Mouse (Mus musculus): ENCODE measurements around the gene Casp9.

The Casp9 gene

DNA sequence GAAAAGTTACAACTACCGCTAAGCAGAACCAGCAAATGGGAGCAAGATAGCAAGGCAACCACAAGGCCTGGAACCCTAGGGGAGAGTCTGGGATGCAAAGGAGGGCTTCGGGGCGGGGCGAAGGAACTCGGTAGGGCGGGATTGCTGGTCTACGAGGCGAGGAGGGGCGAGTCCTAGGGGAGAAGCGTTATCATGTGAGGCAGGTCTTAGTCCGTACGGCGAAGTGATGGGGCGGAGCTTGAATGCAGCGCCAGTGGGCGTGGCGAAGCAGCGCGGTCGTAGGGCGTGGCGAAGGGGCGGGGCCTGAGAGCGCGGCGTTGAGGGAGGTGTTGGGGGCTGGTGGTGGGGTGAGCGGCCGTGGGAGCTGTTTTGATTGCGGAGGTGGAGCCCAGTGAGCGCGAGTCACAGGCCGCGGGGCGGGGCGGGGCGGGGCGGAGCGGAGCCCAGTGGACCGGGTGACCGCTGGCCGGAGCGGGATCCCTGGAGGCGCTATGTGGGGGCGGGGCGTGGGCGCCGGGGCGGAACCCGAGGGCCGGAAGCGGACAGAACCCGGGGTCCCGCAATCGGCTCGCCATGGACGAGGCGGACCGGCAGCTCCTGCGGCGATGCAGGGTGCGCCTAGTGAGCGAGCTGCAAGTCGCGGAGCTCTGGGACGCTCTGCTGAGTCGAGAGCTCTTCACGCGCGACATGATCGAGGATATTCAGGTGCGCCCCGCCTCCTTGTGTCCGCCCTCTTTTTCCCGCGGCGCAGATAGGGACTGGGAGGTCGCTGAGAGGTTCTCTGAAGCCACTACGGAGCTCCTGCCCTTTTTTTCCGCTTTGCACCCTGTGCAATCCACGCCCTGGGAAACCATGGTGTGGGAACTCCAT is at the start of gene Casp9:
Gene Casp9, plus strand, starts transcription at position 331 of the 870 bp plus-strand sequence.
- WGBS, result under 1% methylated on average over 80 of the region's 80 CpGs

DNA sequence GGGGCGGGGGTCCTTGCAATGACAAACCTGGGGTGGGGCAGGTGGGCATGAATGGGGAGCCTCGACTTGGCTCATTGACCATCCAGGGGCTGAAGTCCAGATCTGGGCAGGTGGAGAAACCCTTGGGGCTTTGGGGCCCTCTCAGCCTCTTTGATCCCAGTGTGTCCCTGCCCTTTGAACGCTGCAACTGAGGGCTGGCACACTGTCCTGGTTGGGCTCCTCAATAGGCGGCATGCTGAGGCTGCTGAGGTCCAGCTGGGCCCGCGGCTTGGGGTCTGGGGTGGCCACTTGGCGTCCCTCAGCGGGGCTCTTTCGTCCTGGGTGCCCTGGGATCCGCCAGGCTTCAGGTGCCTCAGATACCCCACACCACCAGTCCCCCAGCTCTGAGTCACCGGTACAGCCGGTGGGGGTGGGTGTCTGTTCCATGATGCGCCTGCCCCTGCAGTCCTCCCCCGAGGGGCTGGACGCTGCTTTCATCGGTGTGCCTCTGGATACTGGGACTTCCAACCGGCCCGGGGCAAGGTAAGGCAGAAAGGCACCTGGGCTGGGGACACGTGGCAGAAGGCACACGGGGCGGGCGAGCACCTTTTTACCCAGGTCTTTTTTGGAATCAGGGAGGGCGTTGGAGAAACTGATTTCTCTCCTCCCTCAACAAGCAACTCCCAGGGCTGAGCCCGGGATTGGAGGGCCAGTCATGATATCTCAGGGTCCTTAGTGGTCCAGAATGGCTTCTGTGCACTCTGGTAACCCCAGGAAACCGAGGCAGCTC is 46.6 kb upstream of the Casp9 start, which contains the start of gene Agmat:
Gene Agmat, plus strand, starts transcription at position 95 of the 769 bp plus-strand sequence.
- WGBS, result 31% methylated on average over 25 of the region's 25 CpGs

DNA sequence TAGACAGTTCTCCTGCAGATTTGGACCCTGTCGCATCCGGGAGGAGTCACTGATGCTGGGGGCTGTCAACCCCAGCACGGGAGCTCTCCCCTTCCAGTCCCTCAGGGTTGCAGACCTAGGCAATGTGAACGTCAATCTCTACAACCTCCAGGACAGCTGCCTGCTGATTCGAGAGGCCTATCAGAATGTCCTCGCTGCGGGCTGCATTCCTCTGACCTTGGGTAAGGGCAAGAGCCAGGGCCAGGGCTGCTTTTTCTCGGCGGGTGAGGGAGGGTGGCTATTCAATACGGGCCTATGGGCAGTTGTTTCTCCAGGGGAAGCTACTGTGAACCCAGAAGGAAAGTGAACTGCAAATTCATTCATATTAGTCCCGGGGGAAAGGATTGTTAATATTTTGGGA is 43.9 kb upstream of the Casp9 start:
- WGBS, result 74% methylated on average over 11 of the region's 11 CpGs

DNA sequence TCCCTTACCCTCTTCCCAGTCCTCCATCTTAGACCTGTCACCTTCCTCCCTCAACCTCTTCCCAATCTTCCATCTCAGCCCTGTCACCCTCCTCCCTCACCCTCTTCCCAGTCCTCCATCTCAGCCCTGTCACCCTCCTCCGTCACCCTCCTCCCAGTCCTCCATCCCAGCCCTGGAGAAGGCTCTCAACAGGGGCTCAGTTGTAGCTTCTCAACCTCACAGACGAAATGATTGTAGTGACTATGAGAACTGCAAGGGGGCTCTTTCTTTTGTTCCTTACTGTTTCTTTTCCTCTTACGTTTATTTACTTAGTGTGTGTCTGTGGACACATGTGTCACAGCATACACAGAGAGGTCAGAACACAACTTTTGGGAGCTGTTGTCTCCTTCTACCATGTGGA is 42.6 kb upstream of the Casp9 start:
- WGBS, result 75% methylated on average over 3 of the region's 3 CpGs

DNA sequence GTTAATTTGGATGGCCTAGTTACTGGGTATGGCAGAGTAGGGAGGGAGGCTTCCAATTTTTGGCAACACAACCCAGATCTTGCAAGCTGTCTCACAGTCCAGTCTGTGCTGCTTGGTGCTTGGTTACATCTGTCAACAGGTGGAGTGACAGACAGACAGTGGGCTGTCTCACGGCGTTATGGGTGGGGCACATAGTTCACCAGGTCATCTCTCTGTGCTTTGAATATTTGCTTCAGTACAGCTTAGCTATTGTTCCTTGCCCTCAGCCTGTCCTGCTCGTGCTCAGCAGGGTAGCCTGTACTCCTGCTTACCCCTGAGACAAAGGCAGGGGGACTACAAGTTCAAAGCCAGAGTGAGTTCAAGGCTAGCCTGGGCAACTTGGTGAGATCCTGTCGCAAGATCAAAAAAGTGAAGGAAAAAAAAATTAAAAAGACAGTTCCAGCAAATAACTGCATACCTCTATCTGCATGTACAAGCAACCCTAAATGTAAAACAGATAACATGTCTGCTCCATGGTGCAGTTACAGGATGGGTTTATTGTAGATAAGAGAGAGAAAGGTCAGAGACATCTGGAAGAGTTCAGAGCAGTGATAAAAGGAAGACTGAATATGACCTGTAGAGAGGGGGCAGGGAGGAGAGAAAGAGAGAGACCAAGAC is 41.9 kb upstream of the Casp9 start:
- 62% methylated on average over 4 of the region's 4 CpGs for WGBS

DNA sequence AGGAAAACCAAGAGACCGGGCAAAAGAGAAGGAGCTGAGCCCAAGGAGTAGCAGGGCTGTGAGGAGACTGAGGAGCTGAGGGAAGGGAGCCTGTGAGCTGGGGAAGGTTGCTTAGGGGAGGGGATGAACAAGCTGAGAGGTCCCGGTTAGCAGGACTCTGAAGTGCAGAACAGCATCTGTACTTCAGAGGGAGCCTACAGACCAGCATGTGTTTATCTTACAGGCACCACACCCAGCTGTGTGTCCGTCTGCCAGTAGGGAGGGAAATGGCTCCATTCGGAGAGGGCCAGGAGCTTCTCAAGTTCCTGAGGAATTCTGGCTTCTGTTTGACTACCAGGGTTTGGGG is 41.4 kb upstream of the Casp9 start:
- WGBS, result 32% methylated on average over 4 of the region's 4 CpGs

DNA sequence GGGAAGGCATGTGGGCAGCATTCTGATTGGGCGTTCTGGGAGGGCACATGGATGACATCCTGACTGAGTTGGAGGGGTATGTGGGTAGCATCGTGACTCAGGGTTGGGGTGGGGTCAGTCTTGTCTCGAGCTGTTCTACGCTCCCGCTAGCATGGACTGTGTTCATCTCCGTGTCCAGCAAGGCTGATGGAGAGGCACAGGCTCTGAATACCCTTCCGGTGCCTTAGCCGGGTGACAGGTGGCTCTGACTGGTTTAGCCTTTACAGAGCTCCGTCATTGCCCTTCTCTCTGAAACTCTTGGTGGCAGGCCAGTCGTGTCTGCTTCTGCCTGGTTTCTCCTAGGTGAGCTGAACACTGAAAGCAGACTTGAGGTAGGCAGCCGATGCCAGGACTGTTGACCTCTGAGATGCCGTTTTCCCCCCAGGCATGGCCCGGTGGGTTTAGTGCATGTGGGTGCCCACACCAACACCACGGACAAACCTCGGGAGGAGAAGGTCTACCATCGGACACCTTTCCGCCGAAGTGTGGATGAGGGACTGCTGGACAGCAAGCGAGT is 38.0 kb upstream of the Casp9 start:
- 90% methylated on average over 19 of the region's 19 CpGs for WGBS

DNA sequence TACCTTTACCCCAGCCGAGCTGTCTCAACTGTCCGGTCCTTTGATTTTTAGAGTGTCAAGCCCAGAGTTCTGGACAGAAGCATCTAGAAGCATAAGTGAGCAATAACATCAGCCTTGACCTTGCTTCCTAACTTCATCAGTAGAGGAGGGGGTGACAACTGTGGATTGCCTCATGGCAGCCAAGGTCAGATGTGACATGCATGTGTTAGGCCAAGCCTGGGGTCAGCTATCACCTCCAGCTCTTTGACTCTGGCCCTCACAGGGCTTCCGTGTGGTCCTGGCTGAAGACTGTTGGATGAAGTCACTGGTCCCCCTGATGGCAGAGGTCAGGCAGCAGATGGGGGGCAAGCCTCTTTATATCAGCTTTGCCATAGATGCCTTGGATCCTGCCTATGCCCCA is 36.3 kb upstream of the Casp9 start:
- WGBS, result 92% methylated on average over 3 of the region's 3 CpGs

DNA sequence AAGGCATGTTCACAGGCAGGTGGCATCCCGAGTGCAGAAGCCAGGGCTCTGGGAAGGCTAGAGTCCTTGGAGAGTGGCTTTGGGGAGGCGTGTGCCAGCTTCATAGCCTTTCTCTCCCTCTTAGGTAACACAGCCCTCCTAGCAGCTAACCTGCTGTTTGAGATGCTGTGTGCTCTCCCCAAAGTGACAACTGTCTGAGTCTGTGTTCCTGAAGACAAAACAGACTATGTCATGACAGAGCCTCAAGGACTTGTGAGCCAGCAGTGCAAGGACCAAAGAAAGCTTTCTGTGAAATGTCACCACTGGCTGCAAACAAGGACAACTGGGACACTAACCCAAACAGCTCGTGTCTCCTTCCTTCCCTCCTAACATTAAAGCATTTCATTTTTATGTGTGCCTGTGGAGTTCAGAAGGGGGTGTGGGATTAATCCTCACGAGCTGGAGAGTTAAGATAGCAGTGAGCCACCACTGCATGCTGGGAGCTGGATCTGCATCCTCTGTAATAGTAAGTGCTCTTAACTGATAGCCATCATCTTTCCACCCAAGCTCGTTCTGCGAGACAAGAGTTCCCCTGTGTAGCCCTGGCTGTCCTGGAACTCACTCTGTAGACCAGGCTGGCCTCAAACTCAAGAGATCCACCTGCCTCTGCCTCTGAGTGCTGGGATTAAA is 34.4 kb upstream of the Casp9 start:
- WGBS, result 65% methylated on average over 6 of the region's 6 CpGs

DNA sequence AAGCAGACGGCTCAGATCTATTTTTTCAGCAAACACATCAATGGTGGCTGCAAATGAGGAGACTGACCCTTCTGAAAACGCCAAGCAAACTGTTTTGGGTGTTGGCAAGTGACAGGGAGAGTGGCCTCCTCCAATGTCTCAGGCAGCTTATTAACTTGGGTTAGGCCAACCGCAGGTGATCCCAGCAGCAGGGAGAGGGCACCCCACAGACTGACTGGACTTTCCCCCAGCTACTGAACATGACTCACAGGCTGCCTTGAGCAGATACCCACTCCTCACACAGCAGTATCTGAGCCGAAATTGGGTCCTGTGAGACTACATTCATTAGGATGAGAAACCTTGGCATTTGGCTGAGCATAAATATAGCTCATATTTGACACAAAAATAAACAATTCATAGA is 32.5 kb upstream of the Casp9 start:
- 87% methylated on average over 4 of the region's 4 CpGs for WGBS

DNA sequence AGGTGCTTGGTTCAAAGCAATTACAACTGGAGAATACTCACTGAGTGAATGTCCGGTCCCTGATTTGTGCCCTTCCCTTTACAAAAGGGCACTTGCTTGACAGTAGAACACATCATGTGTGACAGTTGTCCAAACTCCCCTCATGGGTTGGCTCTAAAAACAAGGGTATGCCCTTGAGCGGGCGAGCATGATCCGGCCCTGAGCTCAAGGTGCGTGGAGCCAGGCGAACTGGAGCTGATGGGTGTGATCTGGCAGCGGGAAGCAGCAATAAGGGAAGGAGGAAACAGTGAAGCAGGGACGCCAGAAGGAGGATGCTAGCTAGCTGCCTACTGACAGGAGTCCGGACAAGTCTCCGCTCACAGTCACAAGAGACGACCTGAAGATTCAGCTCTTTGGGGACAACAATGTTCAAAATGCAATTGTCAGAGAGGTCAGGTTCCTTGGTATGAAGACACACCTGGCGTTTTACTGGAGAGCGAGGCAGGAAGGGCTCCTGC is 31.3 kb upstream of the Casp9 start:
- WGBS, result 96% methylated on average over 13 of the region's 13 CpGs

DNA sequence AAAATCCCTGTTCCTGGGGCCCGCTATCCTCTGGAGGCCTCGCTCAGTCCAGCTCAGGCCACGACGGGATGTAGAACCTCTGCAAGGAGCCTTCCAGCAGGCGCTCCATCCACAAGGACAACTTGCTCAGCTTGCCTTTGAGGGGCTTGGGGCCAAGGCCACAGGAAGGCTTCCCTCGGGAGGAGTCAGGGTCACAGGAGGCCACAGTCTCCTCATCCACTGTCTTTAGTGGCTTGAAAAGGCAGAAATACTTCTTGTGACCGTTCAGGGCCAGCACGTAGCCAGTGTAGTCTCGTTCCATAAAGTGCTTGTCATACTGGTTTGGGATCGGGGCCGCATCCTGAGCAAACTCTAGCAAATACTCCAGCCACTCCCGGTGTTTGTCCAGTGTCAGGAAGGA is 29.9 kb upstream of the Casp9 start:
- 94% methylated on average over 12 of the region's 12 CpGs for WGBS

DNA sequence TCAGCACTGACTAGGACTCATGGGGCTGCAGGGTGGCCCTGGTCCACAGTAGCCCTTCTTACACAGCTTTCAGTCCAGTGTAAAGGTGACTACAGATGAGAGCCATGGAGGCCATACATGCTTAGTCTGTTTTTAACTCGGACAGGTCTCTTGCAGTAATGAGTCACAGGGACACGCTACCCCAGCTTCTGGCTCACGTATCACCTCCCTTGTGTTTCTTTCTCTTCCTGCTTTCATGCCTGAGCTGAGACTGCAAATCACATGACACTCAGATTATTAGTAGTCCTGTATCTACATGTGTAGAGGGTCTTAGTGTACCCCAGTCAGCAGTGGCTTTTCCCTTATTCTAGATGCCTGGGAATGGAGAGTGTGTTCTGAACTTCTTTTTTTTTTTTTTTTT is 28.4 kb upstream of the Casp9 start:
- 90% methylated on average over 3 of the region's 3 CpGs for WGBS

DNA sequence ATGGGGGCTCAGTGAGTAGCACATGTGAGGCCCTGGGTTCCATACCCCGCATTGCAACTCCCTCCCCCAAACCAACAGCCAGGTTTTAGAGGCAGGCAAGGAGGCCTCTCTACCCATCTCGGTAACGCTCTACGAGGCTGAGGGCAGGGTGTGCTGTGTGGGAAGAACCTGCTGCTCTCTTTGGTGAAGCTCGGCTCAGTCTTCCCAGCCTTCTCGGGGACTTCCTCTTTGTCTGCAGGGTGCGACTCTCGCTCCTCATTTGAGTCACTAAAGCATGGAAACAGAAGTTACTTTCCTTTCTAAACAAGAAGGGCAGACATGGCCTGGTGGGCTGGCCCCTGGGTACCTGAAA is 27.1 kb upstream of the Casp9 start:
- WGBS, result 31% methylated on average over 8 of the region's 8 CpGs

DNA sequence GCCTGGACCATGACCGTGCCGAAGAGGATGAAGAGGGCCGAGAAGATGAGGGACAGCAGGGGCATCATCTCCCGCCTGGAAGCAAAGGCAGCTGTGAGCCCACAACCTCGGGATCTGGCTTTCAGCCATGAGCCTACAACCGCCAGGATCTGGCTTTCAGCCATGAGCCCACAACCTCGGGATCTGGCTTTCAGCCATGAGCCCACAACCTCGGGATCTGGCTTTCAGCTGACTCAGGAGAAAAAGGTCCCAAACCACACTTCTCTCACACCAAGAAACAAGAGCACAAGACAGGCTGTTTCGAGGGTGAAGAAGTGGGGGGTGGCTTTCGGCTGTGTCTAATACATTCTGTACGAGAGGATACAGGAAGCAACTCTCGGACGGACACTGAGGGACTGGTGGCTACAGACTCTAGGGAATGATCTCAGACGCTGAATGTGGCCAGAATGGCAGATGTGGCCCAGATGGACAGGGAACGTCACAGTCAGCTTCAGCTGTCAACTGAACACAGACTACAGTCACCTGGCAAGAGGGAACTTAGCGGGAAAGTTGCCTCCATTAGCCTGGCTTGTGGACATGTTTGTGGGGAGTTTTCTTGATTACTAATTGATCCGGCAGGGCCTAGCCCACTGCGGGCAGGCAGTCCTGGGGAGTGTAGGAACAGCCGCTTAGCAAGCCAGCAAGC is 26.6 kb upstream of the Casp9 start:
- 24% methylated on average over 19 of the region's 19 CpGs for WGBS

DNA sequence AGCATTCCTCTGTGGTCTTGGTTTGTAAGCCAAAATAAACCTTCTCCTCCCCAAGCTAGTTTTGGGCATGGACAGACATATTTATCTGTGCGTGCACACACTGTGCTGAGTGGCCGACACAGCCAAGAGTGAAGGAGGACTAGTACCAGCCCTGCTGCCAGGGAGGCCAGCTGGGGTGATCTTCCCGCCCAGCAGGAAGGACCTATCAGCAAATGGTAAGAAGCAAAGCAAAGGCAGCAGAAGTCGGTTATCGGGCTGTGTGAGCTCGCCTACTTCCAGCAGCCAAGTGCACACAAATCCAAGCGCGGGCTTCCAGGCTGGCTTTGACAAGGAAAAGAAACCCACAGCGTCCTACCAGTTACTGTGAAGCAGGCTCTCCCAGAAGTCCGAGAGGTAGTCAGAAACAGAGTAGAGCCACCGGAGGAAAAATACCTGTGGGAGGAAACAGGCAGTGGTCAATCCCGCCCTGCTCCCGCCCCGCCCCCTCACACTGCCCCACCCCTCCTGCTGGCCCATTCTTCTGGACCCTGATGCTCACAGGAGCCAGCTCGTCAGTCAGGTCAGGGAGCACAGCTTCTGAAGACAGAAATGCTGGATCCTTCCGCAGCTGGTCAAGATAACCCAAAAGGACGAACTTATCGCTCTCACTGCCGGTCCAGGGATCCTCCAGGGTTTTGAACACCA is 25.9 kb upstream of the Casp9 start:
- WGBS, result 52% methylated on average over 19 of the region's 19 CpGs

DNA sequence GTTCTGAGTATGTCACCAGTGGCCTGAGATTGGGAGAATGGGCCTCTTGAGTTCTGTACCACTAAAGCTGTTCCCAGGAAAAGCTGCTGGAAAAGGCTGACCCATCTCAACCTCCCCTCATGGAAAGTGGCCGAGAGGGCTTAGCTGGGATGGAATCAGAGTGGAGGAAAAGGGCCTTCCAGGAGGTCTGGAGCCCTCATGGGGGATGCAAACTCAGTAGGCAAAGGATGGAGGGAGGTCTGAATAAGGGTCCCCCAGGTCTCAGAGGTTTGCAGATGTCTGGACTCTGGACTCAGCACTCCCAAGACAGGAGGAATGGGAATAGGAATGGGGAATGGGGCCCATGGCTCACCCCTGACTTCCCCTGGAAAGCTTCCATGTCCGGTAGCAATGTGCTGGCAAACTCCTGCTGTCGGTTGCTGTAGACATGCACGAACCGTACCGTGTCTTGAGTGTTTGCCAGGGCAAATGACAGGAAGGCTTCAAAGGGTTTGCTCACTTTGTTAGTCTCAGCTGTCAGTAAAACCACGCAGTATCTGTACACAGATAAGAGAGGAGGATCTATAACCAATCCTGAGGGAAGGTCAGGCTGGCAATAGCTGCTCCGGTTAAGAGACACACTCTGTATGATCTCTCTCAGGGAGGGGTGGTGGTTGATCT is 23.8 kb upstream of the Casp9 start:
- 85% methylated on average over 8 of the region's 8 CpGs for WGBS

DNA sequence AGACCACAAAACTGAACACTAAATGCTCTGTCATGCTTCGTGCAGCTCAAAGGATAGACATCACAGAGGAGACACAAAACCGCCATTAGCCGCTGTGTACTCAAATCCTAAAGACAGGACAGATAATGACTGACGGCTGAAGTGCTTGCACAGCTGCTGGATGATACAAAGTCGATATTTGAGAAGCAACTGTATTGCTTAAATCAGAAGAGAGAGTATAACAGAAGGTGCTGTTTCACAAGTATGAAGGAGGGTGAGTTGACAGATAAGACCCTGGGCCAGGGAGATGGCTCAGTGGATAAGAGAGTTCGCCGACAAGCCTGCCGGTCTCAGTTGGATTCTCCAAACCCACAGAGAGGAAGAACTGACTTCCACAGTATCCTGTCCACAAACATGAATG is 21.6 kb upstream of the Casp9 start:
- 89% methylated on average over 8 of the region's 8 CpGs for WGBS

DNA sequence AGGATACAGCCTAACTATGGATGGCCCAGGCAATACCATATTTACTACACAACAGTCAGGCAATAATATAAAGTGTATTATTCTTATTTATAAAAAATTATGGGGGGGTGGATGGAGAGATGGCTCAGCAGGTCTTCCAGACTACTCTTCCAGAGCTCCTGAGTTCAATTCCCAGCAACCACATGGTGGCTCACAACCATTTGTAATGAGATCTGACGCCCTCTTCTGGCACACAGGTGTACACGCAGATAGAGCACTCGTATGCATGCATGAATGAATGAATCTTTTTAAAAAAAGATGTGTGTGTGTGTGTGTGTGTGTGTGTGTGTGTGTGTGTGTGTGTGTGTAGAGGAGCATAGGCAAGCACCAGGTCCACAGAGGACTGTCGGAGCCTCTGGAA is 20.4 kb upstream of the Casp9 start:
- 85% methylated on average over 4 of the region's 4 CpGs for WGBS

DNA sequence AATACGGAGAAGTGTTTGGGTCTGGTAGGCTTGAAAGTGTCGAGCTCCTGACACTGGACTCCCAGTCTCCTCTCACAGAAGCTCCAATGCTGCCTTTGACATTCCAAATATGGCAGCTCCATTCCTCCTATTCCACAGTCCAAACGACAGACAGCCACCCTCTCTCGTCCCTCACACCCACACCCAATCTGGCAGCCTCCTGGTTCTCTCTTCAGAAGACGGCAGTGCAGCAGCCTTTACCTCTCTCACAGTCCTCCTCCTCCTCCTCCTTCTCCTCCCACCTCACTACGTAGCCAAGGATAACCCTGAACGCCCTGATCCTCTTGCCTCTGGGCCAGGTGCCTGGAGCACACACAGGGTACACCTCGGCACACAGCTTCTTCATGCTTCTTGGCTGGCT is 13.6 kb upstream of the Casp9 start:
- 45% methylated on average over 8 of the region's 8 CpGs for WGBS
